Mouse (Mus musculus): ENCODE results near the gene Pus7l.

DNA sequence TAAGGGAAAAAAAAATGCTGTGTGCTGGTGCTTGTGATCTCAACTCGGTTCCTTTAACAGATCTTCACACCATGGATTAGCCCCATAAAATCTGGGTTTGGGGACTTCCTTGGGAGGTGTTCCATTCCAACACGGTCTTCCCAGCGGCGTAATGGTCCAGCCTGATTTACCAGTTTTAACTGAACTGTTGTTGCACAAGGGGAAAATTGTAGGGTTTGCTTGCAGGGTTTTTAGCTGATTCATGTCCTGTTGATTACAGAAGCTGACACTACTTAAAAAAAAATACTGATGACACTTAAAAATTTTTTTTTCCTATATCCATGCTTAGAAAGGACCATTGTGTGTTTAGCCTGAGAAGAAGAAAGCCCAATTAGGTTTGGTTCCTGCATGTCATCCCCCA is 48.0 kb upstream of the Pus7l start:
- TF ChIP-seq POLR2A (IDR thresholded peaks at IDR 0.05; ENCODE audit: low read depth, low read length) (no peak), CTCF (IDR thresholded peaks at IDR 0.05; ENCODE audit: borderline replicate concordance, insufficient read depth, low read length) (no peak)

All from embryonic fibroblast, embryonic 13.5 days (primary cell).